Mouse (Mus musculus) intestine, embryonic 15.5 days (tissue): ENCODE data around the gene Ctsw. TPM values are rescaled to one million over a fixed set of nuclear protein-coding genes. Genes with fewer than 3 reads are reported as not detected.

Source experiments
- ATAC-seq: fragments of 200-750 bp; cut with Nextera tagmentation; 2 replicates; pipeline ENCODE4 v1.8.0; 2017; ENCODE audit warnings: moderate TSS enrichment, moderate library complexity
- H3K27ac ChIP-seq: fragments of 300-500 bp; sonication (generic); 2 replicates; pipeline ENCODE4 v1.5.1; 2015; ENCODE audit warnings: mild to moderate bottlenecking, inconsistent platforms
- H3K27me3 ChIP-seq: fragments of 300-500 bp; sonication (generic); replicated peaks from 2 replicates; pipeline ENCODE4 v1.6.1; 2015; ENCODE audit warnings: inconsistent platforms
- H3K36me3 ChIP-seq: fragments of 300-500 bp; sonication (generic); 2 replicates; pipeline ENCODE4 v1.6.1; 2015; ENCODE audit warnings: inconsistent platforms
- H3K4me1 ChIP-seq: fragments of 300-500 bp; sonication (generic); replicated peaks from 2 replicates; pipeline ENCODE4 v1.6.1; 2015; ENCODE audit warnings: inconsistent platforms
- H3K4me2 ChIP-seq: fragments of 300-500 bp; sonication (generic); replicated peaks from 2 replicates; pipeline ENCODE4 v1.6.1; 2015; ENCODE audit warnings: mild to moderate bottlenecking, inconsistent platforms
- H3K4me3 ChIP-seq: fragments of 300-500 bp; sonication (generic); replicated peaks from 2 replicates; pipeline ENCODE4 v1.5.1; 2015; ENCODE audit warnings: inconsistent platforms
- H3K9ac ChIP-seq: fragments of 300-500 bp; sonication (generic); 2 replicates; pipeline ENCODE4 v1.6.1; 2015; ENCODE audit warnings: inconsistent platforms
- H3K9me3 ChIP-seq: fragments of 300-500 bp; sonication (generic); 2 replicates; pipeline ENCODE4 v1.6.1; 2016; ENCODE audit warnings: inconsistent platforms
- WGBS: fragments of 180-500 bp; shearing (Covaris S2); methylation state at CpG from one replicate; pipeline ENCODE4 v1.1.7; 2015; 5-methylcytosine and 5-hydroxymethylcytosine counted together
- polyA plus RNA-seq: library from polyadenylated mRNA; unstranded; fragments of >200 nt; fragmentation: Nextera tagmentation; extraction: Ambion mirVana; gene quantifications from 2 replicates; pipeline ENCODE4 v1.2.1, GENCODE M21; 2015

Ctsw gene
- polyA plus RNA-seq, result 2.1 and 2.9 TPM in 2 replicates

DNA sequence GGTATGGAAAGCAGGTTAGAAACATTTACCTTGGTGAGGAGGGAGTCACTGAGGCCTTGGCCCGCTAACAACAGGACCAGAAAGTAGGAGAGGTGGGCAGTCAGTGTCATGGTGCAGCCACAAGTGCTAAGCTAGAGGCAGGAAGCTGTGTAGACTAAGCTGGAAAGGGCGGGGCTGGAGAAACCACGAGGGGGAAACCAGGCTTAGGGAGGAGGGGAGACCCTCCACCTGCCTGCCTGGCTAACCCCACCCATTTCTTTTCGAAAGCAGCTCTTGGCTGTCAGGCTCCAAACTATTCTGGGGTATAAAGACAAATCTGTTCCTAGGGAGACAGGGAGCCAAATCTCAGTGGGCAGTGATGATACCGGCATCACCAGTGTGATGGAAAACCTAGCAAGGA, at the start of gene Ctsw:
TSS of gene Ctsw (minus strand) at position 134 of the 400 bp plus-strand sequence.
- Histone ChIP-seq H3K9ac (0 out of 2 replicates have a peak within 1 kb of the TSS, but pooled peaks have one; percentile 17), H3K9me3 (no peaks in the 10 kb centered on the region), H3K36me3 (peaks cover 23% of the 10 kb centered on the region; the same call in 1 of the 2 replicates), H3K4me2 (no peak within 1 kb of the TSS), H3K27me3 (no peaks in the 10 kb centered on the region), H3K4me1 (no peaks in the 10 kb centered on the region; the same call in 1 of the 2 replicates), H3K4me3 (no peak within 1 kb of the TSS), H3K27ac (no peak within 1 kb of the TSS)
- no peak for ATAC-seq
- WGBS, result 46% methylated on average over 5 of the region's 5 CpGs

DNA sequence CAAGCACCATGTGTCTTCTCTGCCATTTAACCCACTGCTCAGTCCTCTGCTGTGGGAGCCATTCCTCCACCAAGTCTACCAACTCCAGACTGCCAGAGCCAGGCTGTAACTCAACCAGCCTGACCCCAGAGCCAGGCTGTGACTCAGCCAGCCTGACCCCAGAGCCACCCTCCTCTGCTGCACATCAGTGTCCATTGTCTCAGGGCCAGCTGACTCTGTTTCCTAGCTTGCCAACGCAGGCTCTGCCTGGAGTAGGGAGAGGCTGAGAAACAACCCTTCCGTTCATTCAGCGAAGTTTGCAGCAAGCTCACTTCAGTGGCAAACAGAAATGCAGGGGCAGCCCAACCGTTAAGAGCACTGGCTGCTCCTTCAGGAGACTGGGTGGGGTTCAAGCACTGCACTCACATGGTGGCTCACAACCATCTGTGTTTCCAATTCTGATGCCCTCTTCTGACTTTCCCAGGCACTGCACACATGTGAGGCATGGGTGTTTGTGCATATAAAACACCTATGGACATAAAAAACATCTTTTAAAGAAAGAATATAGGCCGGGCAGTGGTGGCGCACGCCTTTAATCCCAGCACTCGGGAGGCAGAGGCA, 48.7 kb upstream of the Ctsw start:
- ATAC-seq, result no peak
- Histone ChIP-seq H3K4me3 (no peak overlapping the region), H3K4me1 (peaks cover 13% of the 10 kb centered on the region; the same call in 1 of the 2 replicates), H3K27me3 (no peaks in the 10 kb centered on the region), H3K9ac (no peak overlapping the region), H3K36me3 (no peaks in the 10 kb centered on the region), H3K4me2 (no peak overlapping the region), H3K9me3 (no peaks in the 10 kb centered on the region), H3K27ac (no peak overlapping the region)
- 75% methylated on average over 8 of the region's 8 CpGs for WGBS

DNA sequence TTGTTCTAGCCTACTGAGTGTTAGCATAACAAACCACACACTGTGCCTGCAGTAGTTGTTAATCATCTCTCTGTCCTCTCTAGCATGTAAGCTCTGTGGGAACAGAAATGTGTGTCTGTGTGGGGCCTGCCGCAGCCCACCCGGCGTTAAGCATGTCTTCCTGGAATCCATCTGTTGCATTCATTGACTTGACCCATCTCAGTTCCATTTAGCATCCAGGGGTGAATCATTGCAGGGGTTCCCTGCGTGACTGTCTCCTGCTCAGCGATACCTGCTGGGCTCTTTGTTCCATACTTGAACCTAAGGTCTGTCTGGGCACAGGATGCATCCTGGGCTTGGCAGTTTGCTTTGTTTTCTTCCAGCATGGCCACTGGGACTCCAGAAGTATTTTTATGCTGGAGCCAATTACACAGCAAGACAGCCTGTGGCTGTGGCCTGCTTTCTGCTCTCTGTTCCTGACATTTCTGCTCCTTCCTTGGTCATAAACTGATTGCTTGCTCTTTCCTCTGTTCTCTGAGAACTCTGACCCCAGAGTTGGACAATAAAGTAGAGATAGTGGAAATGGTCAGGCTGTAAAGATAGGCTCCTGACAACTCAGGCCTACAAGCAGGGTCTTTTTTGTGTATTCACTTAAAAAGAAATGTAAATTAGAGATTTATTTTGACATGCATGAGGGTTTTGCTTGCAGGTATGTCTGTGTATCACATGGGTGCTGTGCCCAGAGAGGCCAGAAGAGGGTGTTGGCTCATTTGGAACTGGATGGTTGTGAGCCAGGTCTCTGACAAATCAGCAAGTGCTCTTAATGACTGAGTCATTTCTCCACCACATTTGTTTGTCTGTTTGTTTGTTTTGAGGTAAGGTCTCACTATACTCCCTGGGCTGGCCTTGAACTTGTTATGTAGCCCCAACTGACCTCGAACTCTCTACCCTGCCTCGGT, 47.8 kb upstream of the Ctsw start:
- no peak overlapping the region for H3K4me3 ChIP-seq
- no peak overlapping the region for H3K9ac ChIP-seq
- no peaks in the 10 kb centered on the region for H3K36me3 ChIP-seq
- H3K27ac ChIP-seq, result peak overlapping the region; percentile 55
- no peak overlapping the region for H3K4me2 ChIP-seq
- peak; percentile 59 for ATAC-seq
- no peaks in the 10 kb centered on the region for H3K9me3 ChIP-seq
- 70% methylated on average over 7 of the region's 7 CpGs for WGBS
- no peaks in the 10 kb centered on the region for H3K27me3 ChIP-seq
- peaks cover 13% of the 10 kb centered on the region; the same call in 1 of the 2 replicates for H3K4me1 ChIP-seq

DNA sequence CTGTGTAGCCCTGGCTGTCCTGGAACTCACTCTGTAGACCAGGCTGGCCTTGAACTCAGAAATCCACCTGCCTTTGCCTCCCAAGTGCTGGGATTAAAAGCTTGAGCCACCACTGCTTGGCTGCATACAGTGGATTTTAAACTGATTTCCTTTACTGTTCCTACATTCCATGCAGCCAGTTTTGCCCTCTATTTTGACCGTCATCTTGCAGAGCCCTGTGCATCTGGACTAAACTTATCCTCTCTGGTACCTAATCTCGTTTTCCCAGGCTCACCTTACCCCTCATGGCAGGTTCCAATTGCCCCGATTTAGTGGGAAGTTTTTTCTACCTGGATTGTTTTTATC, 44.7 kb upstream of the Ctsw start:
- no peak overlapping the region for H3K9ac ChIP-seq
- H3K27ac ChIP-seq, result no peak overlapping the region
- peaks cover 22% of the 10 kb centered on the region for H3K4me1 ChIP-seq
- no peak overlapping the region for H3K4me2 ChIP-seq
- H3K9me3 ChIP-seq, result no peaks in the 10 kb centered on the region
- H3K4me3 ChIP-seq, result no peak overlapping the region
- H3K36me3 ChIP-seq, result no peaks in the 10 kb centered on the region
- ATAC-seq, result no peak
- WGBS, result 89% methylated on average over 3 of the region's 3 CpGs
- H3K27me3 ChIP-seq, result no peaks in the 10 kb centered on the region

DNA sequence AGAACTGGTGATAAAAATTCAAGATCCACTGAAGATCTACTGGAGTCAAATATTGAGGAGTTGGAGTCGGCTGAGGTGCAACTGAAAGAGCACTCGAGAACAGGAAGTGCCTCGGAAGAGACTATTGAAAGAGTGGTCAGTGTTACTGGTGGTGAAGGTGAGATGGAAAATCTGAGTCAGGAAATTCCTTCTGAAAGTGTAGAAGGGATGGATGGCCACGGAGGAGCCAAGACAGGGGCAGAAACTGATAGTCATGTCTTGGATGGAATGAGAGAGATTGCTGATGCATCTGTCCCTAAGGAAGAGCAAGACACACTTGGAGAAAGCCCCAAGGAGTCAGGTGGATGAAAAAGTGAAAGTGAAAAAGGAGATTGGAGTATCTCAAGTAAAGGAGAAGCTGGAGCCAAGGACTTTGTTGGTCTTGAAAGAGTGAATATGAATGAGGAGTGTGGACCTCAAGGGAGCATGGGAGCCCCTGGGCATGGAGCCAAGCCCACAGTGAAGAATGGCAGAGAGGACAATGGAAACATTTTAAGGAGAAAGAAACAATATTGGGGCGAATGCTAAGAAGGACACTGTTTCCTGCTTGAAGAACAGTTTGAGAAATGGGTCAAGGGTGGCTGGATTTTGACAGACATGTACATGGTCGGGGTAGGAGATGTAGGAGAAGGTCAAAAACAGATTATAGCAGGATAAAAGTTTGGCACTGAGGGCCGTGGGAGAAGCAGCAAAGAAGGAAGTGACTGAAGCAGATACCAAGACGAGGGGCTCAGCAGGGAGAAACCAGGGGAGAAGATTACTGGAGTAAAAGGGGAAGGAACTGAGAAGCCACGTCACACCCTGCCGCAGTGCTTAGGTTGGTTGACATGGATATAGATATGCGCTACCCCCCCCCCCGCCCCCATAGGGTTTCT, 44.0 kb upstream of the Ctsw start:
- Histone ChIP-seq H3K9ac (no peak overlapping the region), H3K4me2 (peak overlapping the region; percentile 17), H3K36me3 (no peaks in the 10 kb centered on the region), H3K4me3 (no peak overlapping the region), H3K27ac (no peak overlapping the region), H3K27me3 (no peaks in the 10 kb centered on the region), H3K4me1 (peaks cover 22% of the 10 kb centered on the region), H3K9me3 (no peaks in the 10 kb centered on the region)
- ATAC-seq, result no peak
- WGBS, result 77% methylated on average over 12 of the region's 12 CpGs

DNA sequence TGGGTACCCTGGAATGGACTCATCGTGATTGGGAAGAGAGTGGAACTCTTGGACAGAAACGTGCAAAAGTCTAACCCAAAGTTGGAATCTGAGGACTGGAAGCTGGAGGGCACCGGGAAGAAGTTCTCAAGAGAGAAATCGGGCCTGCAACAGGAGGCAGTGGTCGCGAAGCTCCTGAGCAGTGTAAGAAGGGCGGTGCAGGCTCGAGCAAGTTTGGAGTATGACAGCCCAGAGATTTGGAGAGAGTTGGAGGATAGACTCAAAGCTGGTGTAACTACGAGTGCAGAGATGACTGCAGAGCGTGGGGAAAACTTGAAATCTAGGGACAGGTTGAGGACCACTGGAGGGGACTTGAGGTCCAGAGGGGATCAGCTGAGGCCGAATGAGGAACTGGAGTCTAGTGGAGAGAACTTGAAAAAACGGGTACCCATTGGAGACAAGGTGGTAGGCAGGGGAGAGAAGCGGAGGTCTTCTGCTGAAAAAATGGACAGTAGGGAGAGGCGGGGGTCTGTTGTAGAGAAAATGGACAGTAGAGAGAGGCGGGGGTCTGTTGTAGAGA, 42.8 kb upstream of the Ctsw start:
- no peaks in the 10 kb centered on the region for H3K9me3 ChIP-seq
- WGBS, result 44% methylated on average over 15 of the region's 15 CpGs
- H3K27ac ChIP-seq, result 0 out of 2 replicates have a peak overlapping the region, but pooled peaks have one; percentile 54
- peak overlapping the region; percentile 56 for H3K9ac ChIP-seq
- peak overlapping the region; percentile 52 for H3K4me3 ChIP-seq
- H3K36me3 ChIP-seq, result no peaks in the 10 kb centered on the region
- ATAC-seq, result no peak
- H3K4me1 ChIP-seq, result peaks cover 17% of the 10 kb centered on the region
- no peaks in the 10 kb centered on the region for H3K27me3 ChIP-seq
- H3K4me2 ChIP-seq, result peak overlapping the region; percentile 87

DNA sequence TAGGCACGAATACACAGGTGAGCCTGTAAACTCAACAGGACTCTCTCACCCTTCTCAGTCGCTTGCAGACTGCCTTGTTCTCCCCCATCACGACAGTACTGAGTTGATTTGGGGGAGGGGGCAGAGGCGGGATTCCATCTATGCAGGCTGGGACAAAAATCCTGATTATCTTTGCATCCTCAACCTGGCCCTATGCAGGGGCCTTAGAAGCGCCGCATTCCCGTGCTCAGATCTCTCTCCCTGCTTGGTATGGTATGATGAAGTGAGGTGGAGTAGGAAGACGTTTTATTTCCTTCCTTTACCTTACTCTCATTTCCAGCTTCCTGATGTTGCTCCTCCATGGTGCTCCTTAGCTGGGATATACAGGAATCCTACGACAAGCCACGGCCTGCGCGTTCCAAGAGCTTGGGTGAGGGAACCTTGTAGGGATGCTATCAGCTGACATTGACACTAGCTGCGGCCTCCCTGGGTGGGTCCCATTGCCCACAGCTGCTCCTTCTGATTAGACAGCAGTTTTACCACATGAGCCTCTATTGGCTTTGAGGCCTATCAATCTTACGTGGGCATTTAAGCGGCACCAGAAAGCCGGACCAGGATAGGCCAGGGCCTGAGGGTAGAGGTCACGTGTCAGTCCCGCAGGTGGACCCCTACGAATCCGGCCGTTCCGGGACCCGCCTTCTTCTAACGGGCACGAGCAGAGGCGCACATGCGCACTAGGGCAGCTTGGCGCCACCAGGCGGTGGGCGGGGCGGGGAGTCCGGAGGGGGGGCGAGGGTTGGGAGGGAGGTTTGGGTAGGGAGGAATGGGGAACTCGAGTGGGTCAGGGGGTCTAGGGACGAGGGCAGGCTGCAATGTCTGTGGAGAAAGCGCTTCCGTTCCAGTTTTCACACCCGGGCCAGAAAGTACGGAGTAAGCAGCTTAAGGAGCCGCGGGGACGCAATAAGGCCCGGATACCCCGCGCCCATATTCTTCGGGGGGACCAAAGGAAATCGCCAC, 42.0 kb upstream of the Ctsw start, which contains the start of gene Snx32:
TSS of gene Snx32 (minus strand) at position 508 of the 996 bp plus-strand sequence.
- Histone ChIP-seq H3K27me3 (no peaks in the 10 kb centered on the region), H3K4me1 (peaks cover 10% of the 10 kb centered on the region), H3K4me2 (peak within 1 kb of the TSS; percentile 87), H3K9ac (peak within 1 kb of the TSS; percentile 56), H3K36me3 (no peaks in the 10 kb centered on the region), H3K4me3 (peak within 1 kb of the TSS; percentile 52), H3K27ac (peak within 1 kb of the TSS; percentile 54; the same call in 1 of the 2 replicates), H3K9me3 (no peaks in the 10 kb centered on the region)
- WGBS, result 2% methylated on average over 47 of the region's 47 CpGs
- ATAC-seq, result peak; percentile 99

DNA sequence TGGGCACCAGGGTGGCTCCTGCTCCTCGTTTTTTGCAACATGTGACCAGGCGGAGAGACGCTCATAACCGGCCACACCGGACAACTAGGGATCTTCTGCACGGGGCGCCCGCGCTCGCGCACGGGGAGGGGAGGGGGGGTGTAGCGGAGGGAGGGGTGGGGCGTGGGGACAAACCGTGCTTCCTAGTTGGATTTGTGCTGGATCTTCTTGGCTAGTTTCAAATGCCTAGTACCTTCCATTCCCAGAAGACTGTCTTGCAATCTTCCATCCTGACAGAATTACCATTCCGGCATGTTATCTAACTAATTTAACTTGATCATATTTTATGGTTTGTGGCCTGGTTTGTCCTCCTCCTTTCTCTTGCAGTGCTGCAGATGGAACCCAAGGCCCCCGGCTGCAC, 35.4 kb upstream of the Ctsw start, which contains the start of gene 1700020D05Rik:
TSS of gene 1700020D05Rik (minus strand) at position 101 of the 400 bp plus-strand sequence.
- Histone ChIP-seq H3K36me3 (no peaks in the 10 kb centered on the region), H3K27ac (no peak within 1 kb of the TSS), H3K9me3 (no peaks in the 10 kb centered on the region), H3K4me1 (no peaks in the 10 kb centered on the region), H3K27me3 (no peaks in the 10 kb centered on the region), H3K4me2 (peak within 1 kb of the TSS; percentile 24; the same call in 1 of the 2 replicates), H3K4me3 (no peak within 1 kb of the TSS), H3K9ac (no peak within 1 kb of the TSS)
- ATAC-seq, result no peak
- WGBS, result 53% methylated on average over 11 of the region's 17 CpGs

DNA sequence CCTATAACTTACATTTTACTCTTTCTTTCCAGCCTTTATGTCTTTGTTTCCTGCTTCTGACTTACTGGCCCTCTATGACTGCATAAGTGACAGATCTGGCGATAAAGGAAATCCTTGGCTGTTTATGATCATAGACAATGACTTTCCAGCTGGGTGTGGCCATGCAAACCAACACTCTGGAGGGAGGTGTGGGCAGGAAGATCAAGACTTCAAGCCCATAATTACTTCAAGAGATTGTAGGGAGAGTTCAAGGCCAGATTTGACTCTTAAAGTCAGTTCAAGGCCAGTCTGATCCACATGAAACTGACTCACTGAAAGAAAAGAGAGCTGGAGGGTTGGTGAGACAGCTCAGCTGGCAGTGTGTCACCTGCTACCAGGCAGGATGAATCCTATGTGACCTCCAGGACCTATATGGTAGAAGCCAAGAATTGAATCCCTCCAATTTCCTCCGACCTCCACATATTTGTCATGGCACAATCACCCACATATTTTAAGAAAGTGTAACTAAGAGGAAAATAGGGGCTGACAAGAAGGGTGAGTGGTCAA, 32.1 kb upstream of the Ctsw start:
- ATAC-seq, result 0 out of 2 replicates have a peak, but pooled peaks have one; percentile 46
- Histone ChIP-seq H3K4me3 (no peak overlapping the region), H3K27me3 (no peaks in the 10 kb centered on the region), H3K9me3 (no peaks in the 10 kb centered on the region), H3K27ac (no peak overlapping the region), H3K36me3 (peaks cover 12% of the 10 kb centered on the region), H3K4me2 (no peak overlapping the region), H3K4me1 (no peaks in the 10 kb centered on the region), H3K9ac (no peak overlapping the region)
- WGBS, result 70% methylated on average over 2 of the region's 2 CpGs

DNA sequence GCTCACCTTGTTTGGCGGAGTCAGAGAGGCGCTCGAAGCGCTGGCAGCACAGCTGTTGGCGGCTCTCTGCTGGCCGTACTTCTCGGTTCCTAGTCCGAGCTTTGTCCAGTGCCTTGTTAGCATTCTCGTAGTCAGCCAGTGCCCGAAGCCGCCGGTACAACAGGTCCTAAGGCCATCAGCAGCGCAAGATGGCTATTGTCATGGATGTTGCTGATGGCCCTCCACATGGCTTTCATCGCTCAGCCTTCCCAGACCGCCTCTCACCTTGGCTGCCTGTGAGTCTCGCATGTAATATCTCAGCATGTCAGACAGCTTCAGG, 27.7 kb upstream of the Ctsw start:
- Histone ChIP-seq H3K9ac (no peak overlapping the region), H3K9me3 (no peaks in the 10 kb centered on the region), H3K36me3 (peaks cover 27% of the 10 kb centered on the region), H3K4me2 (no peak overlapping the region), H3K4me1 (peaks cover 12% of the 10 kb centered on the region; the same call in 1 of the 2 replicates), H3K27ac (no peak overlapping the region), H3K4me3 (no peak overlapping the region), H3K27me3 (no peaks in the 10 kb centered on the region)
- no peak for ATAC-seq
- 89% methylated on average over 16 of the region's 16 CpGs for WGBS
